Mouse (Mus musculus) fibroblast of lung, adult 2 months (primary cell): ENCODE results near the gene Dvl2.
A peak's percentile ranks its signal among the peaks of the same experiment; 100 is the strongest.

Source experiments
- DNase-seq: peaks from one replicate; pipeline ENCODE4 v3.0.0-alpha.2; 2011; ENCODE audit warnings: low read depth

The Dvl2 gene

DNA sequence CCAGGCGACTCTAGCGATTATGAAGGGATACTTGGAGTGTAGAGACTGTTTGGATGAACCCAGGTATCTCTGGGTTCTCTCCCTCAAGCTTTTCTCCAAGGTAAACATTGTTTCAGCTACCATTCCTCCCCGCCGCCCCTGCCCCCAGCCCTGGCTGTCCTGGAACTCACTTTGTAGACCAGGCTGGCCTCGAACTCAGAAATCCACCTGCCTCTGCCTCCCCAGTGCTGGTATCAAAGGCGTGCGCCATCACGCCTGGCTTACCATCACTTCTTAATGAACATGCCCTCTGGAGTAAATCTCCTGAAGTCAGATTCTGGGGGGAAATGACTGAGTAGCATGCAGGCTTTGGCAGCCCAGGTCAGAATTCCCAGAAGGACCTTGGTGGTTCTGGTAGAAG lies 18.2 kb upstream of the Dvl2 start, which contains the start of gene Elp5:
Elp5 (minus strand) TSS at position 293 of the 400 bp plus-strand sequence.
- no peak for DNase-seq

DNA sequence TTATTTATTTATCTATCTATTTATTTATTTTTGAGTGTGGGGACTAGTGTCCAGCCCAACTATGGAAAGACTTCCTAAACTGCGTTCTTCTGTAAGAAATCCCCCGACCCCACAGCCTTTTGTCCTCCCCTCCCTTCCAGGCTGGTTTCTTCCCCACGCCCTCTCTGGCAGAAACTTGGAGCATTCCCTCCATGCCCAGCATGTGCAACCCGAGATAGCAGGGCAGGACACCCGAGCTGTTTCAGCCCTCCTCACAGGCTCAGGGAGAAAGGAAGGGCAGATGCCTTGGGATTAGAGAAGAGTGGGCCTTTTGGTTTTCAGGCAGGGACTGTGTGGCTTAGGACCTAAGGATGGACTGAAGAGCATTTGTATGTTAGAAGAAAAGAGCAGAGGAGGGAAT lies 17.5 kb upstream of the Dvl2 start:
- no peak for DNase-seq

DNA sequence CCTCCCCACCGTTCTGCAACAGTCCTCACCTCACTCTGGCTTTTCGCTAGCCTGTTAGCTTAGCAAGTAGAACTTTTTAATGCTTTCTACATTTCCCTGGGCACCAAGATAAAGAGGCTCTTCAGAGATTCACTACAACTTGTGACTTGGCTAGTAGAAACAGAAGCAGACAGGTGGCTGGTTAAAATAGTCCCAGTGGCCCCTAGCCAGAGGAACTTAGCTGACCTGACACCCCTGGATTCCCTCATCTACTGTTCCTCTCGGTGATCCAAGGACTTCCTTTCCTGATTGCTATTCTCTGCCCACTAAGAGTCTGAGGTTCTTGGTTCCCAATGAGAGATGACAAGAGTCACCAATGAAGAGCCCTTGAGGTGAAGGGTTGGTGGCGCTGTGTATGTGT lies 17.0 kb upstream of the Dvl2 start:
- no peak for DNase-seq

DNA sequence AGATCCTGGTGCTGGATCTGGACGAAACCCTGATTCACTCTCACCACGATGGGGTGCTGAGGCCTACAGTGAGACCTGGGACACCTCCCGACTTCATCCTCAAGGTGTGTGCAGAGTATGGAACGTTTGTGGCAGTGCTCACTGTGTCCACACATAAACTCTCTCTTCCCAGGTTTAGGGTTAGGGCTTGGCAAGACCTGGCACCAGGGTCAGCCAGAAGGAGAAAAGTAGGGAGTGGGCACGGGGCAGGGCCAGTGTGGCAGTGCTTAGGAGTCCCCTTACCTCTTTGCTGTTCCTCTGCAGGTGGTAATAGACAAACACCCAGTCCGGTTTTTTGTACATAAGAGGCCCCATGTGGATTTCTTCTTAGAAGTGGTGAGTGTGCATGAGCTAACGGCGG lies 16.0 kb upstream of the Dvl2 start:
- no peak for DNase-seq

DNA sequence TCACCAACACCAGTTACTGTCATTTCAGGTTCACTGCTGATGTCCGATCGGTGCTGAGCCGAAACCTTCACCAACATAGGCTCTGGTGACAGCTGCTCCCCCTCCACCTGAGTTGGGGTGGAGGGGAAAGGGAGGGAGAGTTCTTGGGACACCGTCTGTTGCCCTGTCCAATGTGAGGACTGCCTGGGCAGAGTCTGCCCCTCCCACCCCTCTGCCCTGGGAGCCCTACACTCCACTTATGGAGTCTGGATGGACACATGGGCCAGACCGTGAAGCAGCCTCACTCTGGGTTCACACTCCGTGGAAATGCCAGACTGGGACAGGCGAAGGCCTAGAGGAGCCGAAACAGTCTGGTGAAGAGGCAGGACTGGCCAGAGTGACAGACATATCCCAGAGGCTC lies 10.4 kb upstream of the Dvl2 start:
- DNase-seq: no peak

- peak; percentile 96 for DNase-seq
These were observed 9.3 kb upstream of the Dvl2 start, which contains the start of gene Gabarap for GRCm38 (mm10) chr11:69990850-69991691. Gene Gabarap, plus strand, starts transcription at chr11:69991143.

DNA sequence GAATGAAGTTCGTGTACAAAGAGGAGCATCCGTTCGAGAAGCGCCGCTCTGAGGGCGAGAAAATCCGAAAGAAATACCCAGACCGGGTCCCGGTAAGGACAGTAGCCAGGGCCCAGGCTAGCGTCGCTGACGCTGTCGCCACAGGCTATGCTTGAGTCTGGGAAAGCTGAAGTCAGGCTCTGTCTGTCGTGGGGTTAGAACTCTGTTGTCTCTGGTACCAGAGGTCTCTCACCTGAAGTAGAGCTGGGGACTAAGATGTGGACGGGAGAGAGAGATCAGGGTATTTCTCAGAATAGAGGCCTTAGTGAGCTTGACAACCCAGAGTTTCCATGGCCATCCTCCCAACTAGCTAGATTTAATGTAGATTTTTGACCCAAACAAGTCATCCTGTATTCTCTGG lies 8.7 kb upstream of the Dvl2 start:
- DNase-seq: no peak

DNA sequence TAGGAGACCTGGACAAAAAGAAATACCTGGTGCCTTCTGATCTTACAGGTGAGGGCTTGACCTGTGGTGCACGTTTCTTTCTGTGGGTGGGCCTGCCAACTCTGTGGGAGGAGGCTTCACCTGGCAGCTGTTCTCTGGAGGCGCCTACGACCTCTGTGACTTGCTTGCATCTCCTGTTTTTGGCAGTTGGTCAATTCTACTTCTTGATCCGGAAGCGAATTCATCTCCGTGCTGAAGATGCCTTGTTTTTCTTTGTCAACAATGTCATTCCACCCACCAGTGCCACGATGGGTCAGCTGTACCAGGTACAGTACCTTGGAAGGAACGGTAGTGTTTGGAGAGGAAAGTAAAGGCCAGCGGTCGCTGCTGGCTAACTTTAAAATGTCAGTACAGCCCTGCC lies 8.0 kb upstream of the Dvl2 start:
- no peak for DNase-seq

GRCm38 (mm10) chr11:69992932-69993331 lies 7.5 kb upstream of the Dvl2 start:
- no peak for DNase-seq

DNA sequence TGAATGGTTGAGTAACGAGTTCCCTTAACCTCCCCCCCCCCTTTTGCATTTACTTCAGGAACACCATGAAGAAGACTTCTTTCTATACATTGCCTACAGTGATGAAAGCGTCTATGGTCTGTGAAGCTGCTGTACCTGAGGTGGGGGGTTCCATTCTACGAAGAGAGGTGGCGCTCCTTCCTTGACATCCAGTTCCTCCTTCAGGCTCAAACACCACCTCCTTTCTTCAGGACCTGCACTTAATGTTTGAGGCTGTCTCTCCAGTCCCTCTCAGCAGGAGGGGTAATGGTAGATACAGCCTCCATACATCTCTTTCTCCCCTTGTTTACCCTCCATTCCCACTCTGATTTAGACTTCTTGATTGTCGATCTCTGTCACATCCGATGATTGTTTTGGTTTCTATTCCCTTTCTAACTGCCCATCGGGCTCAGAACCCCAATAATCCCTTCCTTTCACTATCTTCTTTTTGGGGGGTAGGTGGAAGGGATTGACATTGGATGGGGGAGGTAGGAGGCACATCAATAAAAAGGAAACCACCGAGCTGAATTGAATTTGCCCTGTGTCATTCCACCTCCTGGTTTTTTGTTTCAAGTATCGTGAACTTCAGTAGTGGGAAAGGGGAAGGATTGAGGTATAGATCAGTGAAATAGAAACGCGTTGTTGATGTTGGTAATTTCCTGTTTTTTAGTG lies 5.8 kb upstream of the Dvl2 start:
- no peak for DNase-seq

- peak; percentile 98 for DNase-seq
These were observed 4.9 kb upstream of the Dvl2 start, which contains the start of gene Phf23 for GRCm38 (mm10) chr11:69995391-69995960. Gene Phf23, plus strand, starts transcription at chr11:69995777.

DNA sequence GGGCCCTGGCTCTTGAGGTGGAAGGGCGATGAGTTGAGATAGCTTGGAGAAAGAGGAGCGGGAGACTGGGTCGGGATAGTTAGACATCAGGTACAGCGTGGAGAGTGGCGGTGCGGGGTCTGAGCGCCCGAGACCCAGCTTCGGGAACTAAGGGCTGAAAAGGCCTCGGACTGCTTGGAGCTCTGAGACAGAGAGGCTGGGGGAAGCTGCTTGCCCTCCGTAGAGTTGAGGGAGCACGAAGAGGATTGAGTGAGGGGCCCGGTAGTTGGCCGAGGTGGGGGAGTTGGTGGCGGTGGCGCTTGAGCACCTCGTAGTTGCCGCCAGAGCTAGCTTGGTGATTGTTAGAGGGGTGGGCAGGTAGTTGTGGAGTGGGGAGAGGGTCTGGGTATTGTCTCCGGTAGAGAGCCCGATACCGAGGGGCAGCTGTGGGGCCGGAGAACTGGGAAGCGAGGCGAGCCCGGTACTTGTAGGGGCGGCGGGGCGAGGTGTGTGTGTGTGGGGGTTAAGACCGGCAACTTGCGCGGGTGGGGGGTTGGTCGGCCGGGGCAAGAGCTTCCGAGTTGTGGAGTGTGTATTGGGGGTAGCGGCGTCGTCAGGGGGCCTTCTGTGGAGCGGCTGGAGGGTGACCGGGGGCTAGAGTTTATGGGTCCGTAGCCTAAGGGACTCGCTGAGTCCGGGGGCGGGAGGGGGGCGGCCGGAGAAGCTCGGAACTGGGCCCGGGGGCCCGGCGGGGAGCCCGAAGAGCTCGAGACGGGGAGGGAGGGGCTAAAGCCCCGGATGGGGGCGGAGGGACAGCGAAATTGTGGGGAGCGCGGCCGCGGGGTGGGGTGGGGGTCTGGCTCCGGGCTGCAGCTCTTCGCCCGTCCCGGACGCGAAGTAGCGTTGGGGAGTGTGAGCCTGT lies 4.0 kb upstream of the Dvl2 start:
- no peak for DNase-seq

- no peak for DNase-seq
These were observed 3.3 kb upstream of the Dvl2 start for GRCm38 (mm10) chr11:69997070-69997509.

DNA sequence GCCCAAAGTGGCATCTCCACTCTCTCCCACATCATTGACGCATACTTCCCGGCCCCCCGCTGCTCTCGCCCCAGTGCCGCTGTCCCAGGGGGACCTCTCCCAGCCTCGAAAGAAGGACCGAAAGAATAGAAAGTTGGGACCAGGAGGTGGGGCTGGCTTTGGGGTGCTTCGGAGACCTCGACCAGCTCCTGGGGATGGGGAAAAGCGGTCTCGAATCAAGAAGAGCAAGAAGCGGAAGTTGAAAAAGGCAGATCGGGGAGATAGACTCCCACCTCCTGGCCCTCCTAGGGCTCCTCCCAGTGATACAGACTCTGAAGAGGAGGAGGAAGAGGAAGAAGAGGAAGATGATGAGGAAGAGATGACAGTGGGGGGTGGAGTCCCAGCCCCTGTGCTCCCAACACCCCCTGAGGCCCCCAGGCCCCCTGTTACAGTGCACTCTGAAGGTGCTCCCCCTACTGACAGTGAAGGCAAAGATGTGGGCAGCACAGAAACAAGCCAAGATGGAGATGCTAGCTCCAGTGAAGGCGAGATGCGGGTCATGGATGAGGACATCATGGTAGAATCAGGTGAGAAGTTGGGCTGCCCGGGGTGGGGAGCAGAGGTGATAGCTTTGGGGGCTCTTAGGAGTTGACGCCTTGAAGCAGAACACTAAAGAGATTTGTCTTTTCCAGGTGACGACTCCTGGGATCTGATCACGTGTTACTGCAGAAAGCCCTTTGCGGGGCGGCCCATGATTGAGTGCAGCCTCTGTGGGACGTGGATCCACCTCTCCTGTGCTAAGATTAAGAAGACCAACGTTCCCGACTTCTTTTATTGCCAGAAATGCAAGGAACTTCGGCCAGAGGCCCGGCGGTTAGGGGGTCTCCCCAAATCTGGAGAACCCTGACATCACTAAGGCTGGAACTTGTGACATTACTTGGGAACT lies 1.6 kb upstream of the Dvl2 start:
- DNase-seq: no peak

GRCm38 (mm10) chr11:69999666-70000065 lies 729 bp upstream of the Dvl2 start:
- DNase-seq: no peak

GRCm38 (mm10) chr11:70001159-70001558 lies 764 bp downstream of the Dvl2 start:
- DNase-seq: no peak

- DNase-seq: no peak
These were observed 1.5 kb downstream of the Dvl2 start for GRCm38 (mm10) chr11:70001865-70002264.

- DNase-seq: no peak
These were observed 2.1 kb downstream of the Dvl2 start for GRCm38 (mm10) chr11:70002471-70002870.

GRCm38 (mm10) chr11:70005521-70005920 lies 5.1 kb downstream of the Dvl2 start:
- no peak for DNase-seq

DNA sequence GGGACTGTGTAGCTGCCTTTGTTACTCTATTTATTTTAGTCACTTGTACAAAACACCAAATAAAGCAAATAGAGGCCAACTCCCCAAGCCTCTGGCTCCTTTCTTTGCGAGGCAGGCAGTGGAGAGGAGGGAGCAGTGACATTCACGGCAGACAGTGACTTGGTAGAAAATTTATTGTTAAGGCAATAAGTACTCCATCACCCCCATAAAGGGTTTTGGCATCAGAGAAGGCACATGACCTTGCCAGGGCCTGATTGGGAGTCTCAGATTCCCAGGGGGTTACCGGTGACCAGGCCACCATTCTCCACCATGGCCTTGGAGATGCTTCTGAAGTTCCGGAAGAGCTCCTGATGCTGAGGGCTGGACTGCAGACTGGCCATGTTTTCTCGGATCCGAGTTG lies 9.6 kb downstream of the Dvl2 start:
- DNase-seq: no peak

- DNase-seq: no peak
These were observed 10.2 kb downstream of the Dvl2 start for GRCm38 (mm10) chr11:70010548-70010947.
